Comparison of ENCODE assay signal across 24 mouse cellular contexts in the genomic region with DNA sequence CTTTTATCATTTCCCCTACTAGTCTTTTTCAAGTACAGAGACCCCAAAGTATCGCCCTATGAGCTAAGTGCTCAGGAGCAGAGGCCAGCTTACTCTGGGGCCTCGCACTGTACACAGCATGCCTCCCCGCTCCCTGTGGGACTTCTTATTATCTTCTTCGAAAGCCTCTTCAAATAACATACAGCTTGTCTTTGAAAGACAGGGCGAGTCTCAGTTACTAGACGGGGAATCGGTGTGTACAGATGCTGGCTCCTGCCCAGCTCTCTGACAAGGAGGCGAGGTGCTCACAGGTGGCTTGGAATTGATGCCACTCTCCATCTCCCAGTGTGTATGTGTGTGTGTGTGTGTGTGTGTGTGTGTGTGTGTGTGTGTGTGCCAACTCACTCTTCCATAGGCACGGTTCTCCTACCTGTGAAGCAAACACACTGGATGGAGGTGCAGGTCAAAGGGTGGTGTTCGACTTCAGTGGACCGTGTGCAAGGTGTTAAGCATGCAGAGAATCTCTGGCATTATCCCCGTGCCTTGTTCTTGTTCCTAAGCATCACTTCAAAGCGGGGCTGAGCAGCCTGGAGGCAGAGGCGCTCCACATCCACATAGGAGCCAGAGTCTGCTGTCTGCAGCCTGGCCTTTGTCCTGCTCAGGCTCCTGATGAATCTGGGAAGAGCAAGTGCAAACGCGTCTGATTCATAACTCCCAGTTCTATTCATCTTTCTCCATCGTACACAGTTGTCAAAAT.
DNase-seq lines count a peak whose midpoint lies in the region; ATAC-seq and TF ChIP-seq lines count a peak whose summit lies in the region.
"Had no signal": no experiment of that assay in that cellular context is flagged by ENCODE, and none has a peak within 500 bp of the region (broad histone marks: within the 10 kb centered on the region; RNA-seq: fewer than 3 reads in every experiment).

No protein-coding gene starts in this region.

- no peaks in the 10 kb centered on the region for H3K9me3 ChIP-seq in midbrain, embryonic 13.5 days
- no peaks in the 10 kb centered on the region for H3K9me3 ChIP-seq in midbrain, embryonic 11.5 days (ENCODE audit: control insufficient read depth, low read length)
- H3K9me3 ChIP-seq in forebrain, postnatal 0 days (ENCODE audit: low read length), result no peaks in the 10 kb centered on the region
- no peaks in the 10 kb centered on the region for H3K9me3 ChIP-seq in midbrain, embryonic 16.5 days (replicated peaks; ENCODE audit: control insufficient read depth, low read length, poor library complexity, severe bottlenecking)
- H3K9me3 ChIP-seq: kidney, embryonic 15.5 days; limb, embryonic 13.5 days; neural tube, embryonic 15.5 days had no signal

- H3K4me1 ChIP-seq in midbrain, embryonic 13.5 days (replicated peaks), result peaks cover 7% of the 10 kb centered on the region; the same call in 1 of the 2 replicates
- H3K4me1 ChIP-seq in midbrain, embryonic 11.5 days (ENCODE audit: control insufficient read depth, insufficient read depth, low read length), result no peaks in the 10 kb centered on the region
- peaks cover 4% of the 10 kb centered on the region; the same call in 1 of the 2 replicates for H3K4me1 ChIP-seq in forebrain, postnatal 0 days (ENCODE audit: insufficient read depth)
- H3K4me1 ChIP-seq in midbrain, embryonic 16.5 days (ENCODE audit: control insufficient read depth, insufficient read depth, low read length), result peaks cover 7% of the 10 kb centered on the region
- H3K4me1 ChIP-seq: heart, embryonic 12.5 days; kidney, embryonic 15.5 days; limb, embryonic 13.5 days; neural tube, embryonic 15.5 days had no signal

- 0 out of 2 replicates have a peak, but pooled peaks have one; percentile 16 for ATAC-seq in frontal cortex, adult (ENCODE audit: low TSS enrichment)
- ATAC-seq in midbrain, embryonic 13.5 days, result peak; percentile 62; the same call in 1 of the 2 replicates
- ATAC-seq in midbrain, embryonic 11.5 days (ENCODE audit: low FRiP score), result no peak
- ATAC-seq in forebrain, postnatal 0 days, result no peak; the same call in 1 of the 2 replicates
- 0 out of 2 replicates have a peak, but pooled peaks have one; percentile 37 for ATAC-seq in midbrain, embryonic 16.5 days

- H3K4me3 ChIP-seq in midbrain, embryonic 13.5 days (replicated peaks), result no peak overlapping the region
- H3K4me3 ChIP-seq in midbrain, embryonic 11.5 days (ENCODE audit: low read depth, low read length), result no peak overlapping the region
- no peak overlapping the region for H3K4me3 ChIP-seq in forebrain, postnatal 0 days (ENCODE audit: low read depth, low read length)
- H3K4me3 ChIP-seq in midbrain, embryonic 16.5 days (ENCODE audit: low read depth, low read length), result no peak overlapping the region
- H3K4me3 ChIP-seq: heart, embryonic 12.5 days; kidney, embryonic 15.5 days; left cerebral cortex, adult 2 months; limb, embryonic 13.5 days; neural tube, embryonic 15.5 days had no signal

- intact Hi-C loops in left cerebral cortex, postnatal 4 days (cut with DNase I), result no loop called here

- 62% methylated on average over 17 of the region's 17 CpGs for WGBS in midbrain, embryonic 13.5 days
- WGBS in midbrain, embryonic 11.5 days, result 73% methylated on average over 17 of the region's 17 CpGs
- 45% methylated on average over 17 of the region's 17 CpGs for WGBS in forebrain, postnatal 0 days
- 41% methylated on average over 17 of the region's 17 CpGs for WGBS in midbrain, embryonic 16.5 days

- H3K36me3 ChIP-seq in midbrain, embryonic 13.5 days, result no peaks in the 10 kb centered on the region
- H3K36me3 ChIP-seq in midbrain, embryonic 11.5 days (ENCODE audit: control insufficient read depth, insufficient read depth, low read length), result no peaks in the 10 kb centered on the region
- H3K36me3 ChIP-seq in forebrain, postnatal 0 days (ENCODE audit: insufficient read depth), result no peaks in the 10 kb centered on the region
- no peaks in the 10 kb centered on the region for H3K36me3 ChIP-seq in midbrain, embryonic 16.5 days (ENCODE audit: control insufficient read depth, insufficient read depth, low read length)
- H3K36me3 ChIP-seq: heart, embryonic 12.5 days; kidney, embryonic 15.5 days; limb, embryonic 13.5 days; neural tube, embryonic 15.5 days had no signal

- no peak overlapping the region for H3K4me2 ChIP-seq in midbrain, embryonic 13.5 days (replicated peaks)
- no peak overlapping the region for H3K4me2 ChIP-seq in midbrain, embryonic 11.5 days
- no peak overlapping the region for H3K4me2 ChIP-seq in forebrain, postnatal 0 days (ENCODE audit: low read depth)
- no peak overlapping the region for H3K4me2 ChIP-seq in midbrain, embryonic 16.5 days (ENCODE audit: low read length)
- H3K4me2 ChIP-seq: heart, embryonic 12.5 days; kidney, embryonic 15.5 days; limb, embryonic 13.5 days; liver, embryonic 11.5 days; neural tube, embryonic 15.5 days had no signal

- H3K9ac ChIP-seq in midbrain, embryonic 13.5 days (replicated peaks), result no peak overlapping the region
- H3K9ac ChIP-seq in midbrain, embryonic 11.5 days (ENCODE audit: low read length), result no peak overlapping the region
- H3K9ac ChIP-seq in forebrain, postnatal 0 days, result no peak overlapping the region
- H3K9ac ChIP-seq in midbrain, embryonic 16.5 days (ENCODE audit: low read depth, low read length), result no peak overlapping the region
- H3K9ac ChIP-seq: heart, embryonic 12.5 days; kidney, embryonic 15.5 days; limb, embryonic 13.5 days; neural tube, embryonic 15.5 days had no signal

- no peak for DNase-seq in frontal cortex, postnatal 10 days (ENCODE audit: low spot score in 2 of 2)
- no peak for DNase-seq in midbrain, embryonic 11.5 days (ENCODE audit: low spot score, missing footprints)
- peak; percentile 36 for DNase-seq in forebrain, postnatal 0 days
- DNase-seq in left cerebral cortex, postnatal 4 days, result no peak
- DNase-seq: adrenal gland, postnatal 25 days; B cell, adult 2 months; cerebellum, adult 18-20 months; cerebellum, postnatal 14 days; gastrocnemius, postnatal 14 days; kidney, adult 18-20 months; kidney, postnatal 25 days; lung, postnatal 36 days; retina, postnatal 1 day; right cerebral cortex, postnatal 14 days; thymus, postnatal 4 days had no signal

- H3K27ac ChIP-seq in midbrain, embryonic 13.5 days, result peak overlapping the region; percentile 35; the same call in 1 of the 2 replicates
- no peak overlapping the region for H3K27ac ChIP-seq in midbrain, embryonic 11.5 days (ENCODE audit: low read depth, low read length)
- H3K27ac ChIP-seq in forebrain, postnatal 0 days (ENCODE audit: low read depth, low read length), result peak overlapping the region; percentile 15; the same call in 1 of the 2 replicates
- peak overlapping the region; percentile 49; the same call in 1 of the 2 replicates for H3K27ac ChIP-seq in midbrain, embryonic 16.5 days (ENCODE audit: low read length)
- H3K27ac ChIP-seq: kidney, embryonic 15.5 days; left cerebral cortex, adult 2 months; limb, embryonic 13.5 days; neural tube, embryonic 15.5 days had no signal

- TF ChIP-seq CTCF in forebrain, postnatal 0 days (IDR thresholded peaks at IDR 0.05; ENCODE audit: low read depth), result no peak

- H3K27me3 ChIP-seq in midbrain, embryonic 13.5 days, result no peaks in the 10 kb centered on the region
- no peaks in the 10 kb centered on the region for H3K27me3 ChIP-seq in midbrain, embryonic 11.5 days (ENCODE audit: control insufficient read depth, insufficient read depth, low read length)
- H3K27me3 ChIP-seq in forebrain, postnatal 0 days (ENCODE audit: insufficient read depth, low read length), result no peaks in the 10 kb centered on the region
- no peaks in the 10 kb centered on the region for H3K27me3 ChIP-seq in midbrain, embryonic 16.5 days (ENCODE audit: control insufficient read depth, insufficient read depth, low read depth, low read length)
- H3K27me3 ChIP-seq: kidney, embryonic 15.5 days; limb, embryonic 13.5 days; neural tube, embryonic 15.5 days had no signal

Comparison
In these comparisons a context has a peak if more than half of its experiments do, and no peak if none do; other contexts are left out.
1. ATAC-seq: peak in frontal cortex, adult (single experiment), midbrain, embryonic 13.5 days (single experiment) and midbrain, embryonic 16.5 days (single experiment); none in midbrain, embryonic 11.5 days (single experiment) and forebrain, postnatal 0 days (single experiment).